Mouse (Mus musculus) erythroid progenitor cell, adult 5-6 weeks (primary cell): ENCODE results near the gene Ywhab. TPM values are rescaled to one million over a fixed set of nuclear protein-coding genes. Genes with fewer than 3 reads are reported as not detected.

Source experiments
- total RNA-seq, 2 experiments: library from RNA; stranded (forward) in 1 of 2; stranded (reverse) in 1 of 2; fragments of 150-400 nt in 1 of 2; fragments of 186-747, 209-891 nt in 1 of 2; gene quantifications; 2 replicates each; pipeline versions ENCODE4 v1.2.3 to v1.2.4; 2015 to 2017; ENCODE audit warnings: low replicate concordance in 2 of 2

Gene Ywhab
- total RNA-seq, 2 experiments from 2014 or later = 34.5 to 59.9 TPM

Other genes with a start within 250 kb of the Ywhab start
- gene Ada, start 244.7 kb upstream of the Ywhab start, total RNA-seq (2015; ENCODE audit: low replicate concordance) = 6.3 and 9.4 TPM in 2 replicates
- 0.98 and 4.9 TPM in 2 replicates for gene Ada, start 244.7 kb upstream of the Ywhab start, total RNA-seq (2017; ENCODE audit: low replicate concordance)
- 1.4 TPM in 1 of 2 replicates, not detected in the other for gene Ccn5, start 174.1 kb upstream of the Ywhab start, total RNA-seq (2015; ENCODE audit: low replicate concordance)
- gene Ccn5, start 174.1 kb upstream of the Ywhab start, total RNA-seq (2017; ENCODE audit: low replicate concordance) = not detected in 2 replicates
- gene Kcnk15, start 141.3 kb upstream of the Ywhab start, total RNA-seq (2015; ENCODE audit: low replicate concordance) = not detected in 2 replicates
- gene Kcnk15, start 141.3 kb upstream of the Ywhab start, total RNA-seq (2017; ENCODE audit: low replicate concordance) = not detected in 2 replicates
- not detected in 2 replicates for gene Rims4, start 76.3 kb upstream of the Ywhab start, total RNA-seq (2015; ENCODE audit: low replicate concordance)
- not detected in 2 replicates for gene Rims4, start 76.3 kb upstream of the Ywhab start, total RNA-seq (2017; ENCODE audit: low replicate concordance)
- gene Pabpc1l, start 30.5 kb downstream of the Ywhab start, total RNA-seq (2015; ENCODE audit: low replicate concordance) = 3.6 TPM in 1 of 2 replicates, not detected in the other
- not detected in 2 replicates for gene Pabpc1l, start 30.5 kb downstream of the Ywhab start, total RNA-seq (2017; ENCODE audit: low replicate concordance)
- 58.7 and 62.5 TPM in 2 replicates for gene Stk4, start 75.4 kb downstream of the Ywhab start, total RNA-seq (2015; ENCODE audit: low replicate concordance)
- 40.8 and 74.2 TPM in 2 replicates for gene Stk4, start 75.4 kb downstream of the Ywhab start, total RNA-seq (2017; ENCODE audit: low replicate concordance)
- gene Tomm34, start 76.2 kb downstream of the Ywhab start, total RNA-seq (2015; ENCODE audit: low replicate concordance) = 17.3 and 21.8 TPM in 2 replicates
- 9.9 and 10.2 TPM in 2 replicates for gene Tomm34, start 76.2 kb downstream of the Ywhab start, total RNA-seq (2017; ENCODE audit: low replicate concordance)
- gene Kcns1, start 176.2 kb downstream of the Ywhab start, total RNA-seq (2015; ENCODE audit: low replicate concordance) = not detected in 2 replicates
- gene Kcns1, start 176.2 kb downstream of the Ywhab start, total RNA-seq (2017; ENCODE audit: low replicate concordance) = not detected in 2 replicates
- not detected in 2 replicates for gene Wfdc5, start 187.8 kb downstream of the Ywhab start, total RNA-seq (2015; ENCODE audit: low replicate concordance)
- gene Wfdc5, start 187.8 kb downstream of the Ywhab start, total RNA-seq (2017; ENCODE audit: low replicate concordance) = not detected in 2 replicates
- gene Wfdc12, start 195.6 kb downstream of the Ywhab start, total RNA-seq (2015; ENCODE audit: low replicate concordance) = not detected in 2 replicates
- not detected in 2 replicates for gene Wfdc12, start 195.6 kb downstream of the Ywhab start, total RNA-seq (2017; ENCODE audit: low replicate concordance)
- gene Wfdc15a, start 205.2 kb downstream of the Ywhab start, total RNA-seq (2015; ENCODE audit: low replicate concordance) = not detected in 2 replicates
- not detected in 2 replicates for gene Wfdc15a, start 205.2 kb downstream of the Ywhab start, total RNA-seq (2017; ENCODE audit: low replicate concordance)
- not detected in 2 replicates for gene Wfdc15b, start 226.7 kb downstream of the Ywhab start, total RNA-seq (2015; ENCODE audit: low replicate concordance)
- gene Wfdc15b, start 226.7 kb downstream of the Ywhab start, total RNA-seq (2017; ENCODE audit: low replicate concordance) = not detected in 2 replicates
- not detected in 2 replicates for gene Svs2, start 243.5 kb downstream of the Ywhab start, total RNA-seq (2015; ENCODE audit: low replicate concordance)
- not detected in 2 replicates for gene Svs2, start 243.5 kb downstream of the Ywhab start, total RNA-seq (2017; ENCODE audit: low replicate concordance)